Mouse (Mus musculus): ENCODE results near the gene Ak7. TPM values are rescaled to one million over a fixed set of nuclear protein-coding genes. Genes with fewer than 3 reads are reported as not detected.

The Ak7 gene
- polyA plus RNA-seq, 1 experiment from 2014 or later: 0.16 TPM

GRCm38 (mm10) chr12:105688546-105688945 lies 17.2 kb upstream of the Ak7 start:
- H3K9ac ChIP-seq (ENCODE audit: low read length): no peak overlapping the region
- no peaks in the 10 kb centered on the region for H3K9me3 ChIP-seq (ENCODE audit: control insufficient read depth, low read length)
- H3K36me3 ChIP-seq (ENCODE audit: control insufficient read depth, insufficient read depth, low read length): no peaks in the 10 kb centered on the region
- H3K27me3 ChIP-seq (ENCODE audit: control insufficient read depth, insufficient read depth, low read length): no peaks in the 10 kb centered on the region
- WGBS: 85% methylated on average over 4 of the region's 4 CpGs
- H3K4me1 ChIP-seq (ENCODE audit: control insufficient read depth, insufficient read depth, low read length): peaks cover 16% of the 10 kb centered on the region
- no peak overlapping the region for H3K4me2 ChIP-seq
- no peak overlapping the region for H3K27ac ChIP-seq (ENCODE audit: low read depth, low read length)
- ATAC-seq (ENCODE audit: low FRiP score) (no peak), DNase-seq (ENCODE audit: low spot score, missing footprints) (no peak)
- H3K4me3 ChIP-seq (ENCODE audit: low read depth, low read length): no peak overlapping the region

- no peaks in the 10 kb centered on the region for H3K27me3 ChIP-seq (ENCODE audit: control insufficient read depth, insufficient read depth, low read length)
- H3K9me3 ChIP-seq (ENCODE audit: control insufficient read depth, low read length): no peaks in the 10 kb centered on the region
- H3K4me2 ChIP-seq: no peak overlapping the region
- ATAC-seq (ENCODE audit: low FRiP score) (no peak), DNase-seq (ENCODE audit: low spot score, missing footprints) (no peak)
- H3K9ac ChIP-seq (ENCODE audit: low read length): no peak overlapping the region
- H3K4me3 ChIP-seq (ENCODE audit: low read depth, low read length): no peak overlapping the region
- H3K4me1 ChIP-seq (ENCODE audit: control insufficient read depth, insufficient read depth, low read length): peaks cover 9% of the 10 kb centered on the region
- H3K36me3 ChIP-seq (ENCODE audit: control insufficient read depth, insufficient read depth, low read length): 0 out of 2 replicates have a peak, but pooled peaks cover 3% of the 10 kb centered on the region
- no peak overlapping the region for H3K27ac ChIP-seq (ENCODE audit: low read depth, low read length)
- 94% methylated on average over 13 of the region's 13 CpGs for WGBS
Measured at GRCm38 (mm10) chr12:105689435-105689834, 16.3 kb upstream of the Ak7 start.

GRCm38 (mm10) chr12:105694021-105694420 lies 11.8 kb upstream of the Ak7 start:
- H3K4me2 ChIP-seq: no peak overlapping the region

GRCm38 (mm10) chr12:105695848-105696247 lies 9.9 kb upstream of the Ak7 start:
- no peak overlapping the region for H3K4me3 ChIP-seq (ENCODE audit: low read depth, low read length)
- DNase-seq (ENCODE audit: low spot score, missing footprints) (no peak), ATAC-seq (ENCODE audit: low FRiP score) (no peak)
- no peak overlapping the region for H3K9ac ChIP-seq (ENCODE audit: low read length)
- H3K27me3 ChIP-seq (ENCODE audit: control insufficient read depth, insufficient read depth, low read length): no peaks in the 10 kb centered on the region
- H3K4me2 ChIP-seq: no peak overlapping the region
- H3K27ac ChIP-seq (ENCODE audit: low read depth, low read length): no peak overlapping the region
- H3K36me3 ChIP-seq (ENCODE audit: control insufficient read depth, insufficient read depth, low read length): peaks cover 5% of the 10 kb centered on the region
- no peaks in the 10 kb centered on the region for H3K9me3 ChIP-seq (ENCODE audit: control insufficient read depth, low read length)
- H3K4me1 ChIP-seq (ENCODE audit: control insufficient read depth, insufficient read depth, low read length): no peaks in the 10 kb centered on the region
- WGBS: 88% methylated on average over 7 of the region's 7 CpGs

More at GRCm38 (mm10) chr12:105694021-105694420, 11.8 kb upstream of the Ak7 start:
- 98% methylated on average over 2 of the region's 2 CpGs for WGBS
- H3K27me3 ChIP-seq (ENCODE audit: control insufficient read depth, insufficient read depth, low read length): no peaks in the 10 kb centered on the region
- DNase-seq (ENCODE audit: low spot score, missing footprints): no peak
- no peak overlapping the region for H3K4me3 ChIP-seq (ENCODE audit: low read depth, low read length)
- H3K9me3 ChIP-seq (ENCODE audit: control insufficient read depth, low read length): no peaks in the 10 kb centered on the region
- no peak for ATAC-seq (ENCODE audit: low FRiP score)
- H3K4me1 ChIP-seq (ENCODE audit: control insufficient read depth, insufficient read depth, low read length): no peaks in the 10 kb centered on the region
- no peak overlapping the region for H3K9ac ChIP-seq (ENCODE audit: low read length)
- H3K27ac ChIP-seq (ENCODE audit: low read depth, low read length): no peak overlapping the region
- peaks cover 3% of the 10 kb centered on the region; the same call in 1 of the 2 replicates for H3K36me3 ChIP-seq (ENCODE audit: control insufficient read depth, insufficient read depth, low read length)

DNA sequence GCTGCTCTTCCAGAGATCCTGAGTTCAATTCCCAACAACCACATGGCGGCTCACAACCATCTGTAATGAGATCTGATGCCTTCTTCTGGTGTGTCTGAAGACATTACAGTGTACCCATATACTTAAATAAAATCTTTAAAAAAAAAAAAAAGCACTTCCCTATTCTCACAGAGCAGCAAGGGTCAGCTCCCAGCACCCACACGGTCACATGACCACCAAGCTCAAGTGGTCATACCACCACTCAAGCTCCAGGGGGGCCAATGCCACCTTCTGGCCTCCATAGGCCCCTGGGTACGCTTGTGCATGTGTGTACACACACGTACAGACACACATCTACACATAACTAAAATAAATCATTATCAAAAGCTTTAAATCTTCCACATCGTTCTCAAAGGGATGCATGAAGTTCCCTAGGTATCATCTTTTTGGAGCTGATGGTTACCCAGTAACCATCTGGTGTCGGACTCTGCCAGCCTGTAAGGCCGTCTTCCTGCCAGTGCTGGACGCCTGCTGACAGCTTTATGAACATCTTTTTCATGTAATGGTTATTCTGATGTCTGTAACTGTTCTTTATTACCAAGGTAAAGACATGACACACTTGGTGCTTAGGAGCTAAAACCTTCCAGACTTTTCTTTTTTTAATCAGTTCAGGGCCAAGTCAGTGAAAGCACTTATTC lies 8.5 kb upstream of the Ak7 start:
- Histone ChIP-seq H3K9me3 (ENCODE audit: control insufficient read depth, low read length) (no peaks in the 10 kb centered on the region), H3K36me3 (ENCODE audit: control insufficient read depth, insufficient read depth, low read length) (peaks cover 5% of the 10 kb centered on the region), H3K4me1 (ENCODE audit: control insufficient read depth, insufficient read depth, low read length) (no peaks in the 10 kb centered on the region), H3K4me2 (no peak overlapping the region), H3K27ac (ENCODE audit: low read depth, low read length) (no peak overlapping the region), H3K27me3 (ENCODE audit: control insufficient read depth, insufficient read depth, low read length) (no peaks in the 10 kb centered on the region), H3K9ac (ENCODE audit: low read length) (no peak overlapping the region), H3K4me3 (ENCODE audit: low read depth, low read length) (no peak overlapping the region)
- DNase-seq (ENCODE audit: low spot score, missing footprints) (no peak), ATAC-seq (ENCODE audit: low FRiP score) (no peak)
- 91% methylated on average over 8 of the region's 8 CpGs for WGBS

- DNase-seq (ENCODE audit: low spot score, missing footprints): no peak
- peaks cover 2% of the 10 kb centered on the region; the same call in 1 of the 2 replicates for H3K4me1 ChIP-seq (ENCODE audit: control insufficient read depth, insufficient read depth, low read length)
- H3K9ac ChIP-seq (ENCODE audit: low read length): no peak overlapping the region
- WGBS: 94% methylated on average over 12 of the region's 12 CpGs
- no peak overlapping the region for H3K4me3 ChIP-seq (ENCODE audit: low read depth, low read length)
- no peaks in the 10 kb centered on the region for H3K27me3 ChIP-seq (ENCODE audit: control insufficient read depth, insufficient read depth, low read length)
- ATAC-seq (ENCODE audit: low FRiP score): no peak
- H3K36me3 ChIP-seq (ENCODE audit: control insufficient read depth, insufficient read depth, low read length): peaks cover 2% of the 10 kb centered on the region
- no peaks in the 10 kb centered on the region for H3K9me3 ChIP-seq (ENCODE audit: control insufficient read depth, low read length)
- H3K4me2 ChIP-seq: no peak overlapping the region
- H3K27ac ChIP-seq (ENCODE audit: low read depth, low read length): no peak overlapping the region
Measured at GRCm38 (mm10) chr12:105700433-105700832, 5.3 kb upstream of the Ak7 start.

DNA sequence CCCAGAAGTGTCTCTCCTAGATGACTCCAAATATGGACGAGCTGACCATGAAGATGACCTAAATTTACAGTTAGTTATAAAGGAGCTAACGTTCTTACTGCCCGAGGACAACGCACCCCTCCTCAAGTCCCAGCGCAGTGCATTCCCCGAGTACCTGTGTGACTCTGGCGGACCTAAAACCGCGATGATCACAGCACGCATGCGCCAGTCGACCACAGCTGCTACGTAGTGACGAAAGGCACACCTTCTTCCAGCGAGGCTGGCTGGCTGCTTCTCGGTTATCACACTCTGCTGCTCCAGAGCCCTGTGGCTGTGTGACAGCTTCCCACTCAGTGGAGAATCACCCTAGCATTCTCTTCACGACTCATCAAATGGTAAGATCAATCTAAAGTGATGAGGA lies 12.8 kb downstream of the Ak7 start:
- Histone ChIP-seq H3K36me3 (ENCODE audit: control insufficient read depth, insufficient read depth, low read length) (no peaks in the 10 kb centered on the region), H3K4me2 (no peak overlapping the region), H3K4me1 (ENCODE audit: control insufficient read depth, insufficient read depth, low read length) (peaks cover 8% of the 10 kb centered on the region; the same call in 1 of the 2 replicates), H3K9me3 (ENCODE audit: control insufficient read depth, low read length) (no peaks in the 10 kb centered on the region), H3K9ac (ENCODE audit: low read length) (no peak overlapping the region), H3K27ac (ENCODE audit: low read depth, low read length) (no peak overlapping the region), H3K4me3 (ENCODE audit: low read depth, low read length) (no peak overlapping the region), H3K27me3 (ENCODE audit: control insufficient read depth, insufficient read depth, low read length) (no peaks in the 10 kb centered on the region)
- DNase-seq (ENCODE audit: low spot score, missing footprints) (no peak), ATAC-seq (ENCODE audit: low FRiP score) (no peak)
- 74% methylated on average over 17 of the region's 17 CpGs for WGBS

GRCm38 (mm10) chr12:105720196-105720595 lies 14.4 kb downstream of the Ak7 start:
- WGBS: 74% methylated on average over 3 of the region's 3 CpGs
- Histone ChIP-seq H3K27me3 (ENCODE audit: control insufficient read depth, insufficient read depth, low read length) (no peaks in the 10 kb centered on the region), H3K4me3 (ENCODE audit: low read depth, low read length) (no peak overlapping the region), H3K4me2 (no peak overlapping the region), H3K4me1 (ENCODE audit: control insufficient read depth, insufficient read depth, low read length) (peaks cover 8% of the 10 kb centered on the region; the same call in 1 of the 2 replicates), H3K36me3 (ENCODE audit: control insufficient read depth, insufficient read depth, low read length) (no peaks in the 10 kb centered on the region), H3K27ac (ENCODE audit: low read depth, low read length) (no peak overlapping the region), H3K9me3 (ENCODE audit: control insufficient read depth, low read length) (no peaks in the 10 kb centered on the region), H3K9ac (ENCODE audit: low read length) (no peak overlapping the region)
- no peak for DNase-seq (ENCODE audit: low spot score, missing footprints)
- ATAC-seq (ENCODE audit: low FRiP score): no peak

- peak overlapping the region; percentile 4; the same call in 1 of the 2 replicates for H3K9ac ChIP-seq (ENCODE audit: low read length)
- H3K36me3 ChIP-seq (ENCODE audit: control insufficient read depth, insufficient read depth, low read length): no peaks in the 10 kb centered on the region
- WGBS: 48% methylated on average over 14 of the region's 14 CpGs
- H3K4me2 ChIP-seq: no peak overlapping the region
- H3K27ac ChIP-seq (ENCODE audit: low read depth, low read length): no peak overlapping the region
- H3K27me3 ChIP-seq (ENCODE audit: control insufficient read depth, insufficient read depth, low read length): no peaks in the 10 kb centered on the region
- H3K9me3 ChIP-seq (ENCODE audit: control insufficient read depth, low read length): no peaks in the 10 kb centered on the region
- DNase-seq (ENCODE audit: low spot score, missing footprints) (no peak), ATAC-seq (ENCODE audit: low FRiP score) (peak; percentile 24; the same call in 1 of the 2 replicates)
- H3K4me3 ChIP-seq (ENCODE audit: low read depth, low read length): no peak overlapping the region
- H3K4me1 ChIP-seq (ENCODE audit: control insufficient read depth, insufficient read depth, low read length): peaks cover 8% of the 10 kb centered on the region; the same call in 1 of the 2 replicates
Measured at GRCm38 (mm10) chr12:105721452-105722132, 15.8 kb downstream of the Ak7 start.

Measured in midbrain, embryonic 11.5 days (tissue).